Mouse (Mus musculus): ENCODE results near the gene Cspg5. TPM values are rescaled to one million over a fixed set of nuclear protein-coding genes. Genes with fewer than 3 reads are reported as not detected.

The Cspg5 gene
- polyA plus RNA-seq, 1 experiment from 2014 or later: 14.2 TPM

GRCm38 (mm10) chr9:110229112-110229511 lies 14.5 kb upstream of the Cspg5 start:
- no peaks in the 10 kb centered on the region for H3K27me3 ChIP-seq (ENCODE audit: control insufficient read depth, insufficient read depth, low read length)
- H3K27ac ChIP-seq (ENCODE audit: low read depth, low read length): no peak overlapping the region
- no peaks in the 10 kb centered on the region for H3K9me3 ChIP-seq (ENCODE audit: control insufficient read depth, low read length)
- peaks cover 16% of the 10 kb centered on the region for H3K36me3 ChIP-seq (ENCODE audit: control insufficient read depth, insufficient read depth, low read length)
- no peak for ATAC-seq (ENCODE audit: low FRiP score)
- no peak for DNase-seq (ENCODE audit: low spot score, missing footprints)
- H3K4me2 ChIP-seq: no peak overlapping the region
- 96% methylated on average over 1 of the region's 1 CpGs for WGBS
- no peak overlapping the region for H3K4me3 ChIP-seq (ENCODE audit: low read depth, low read length)
- no peaks in the 10 kb centered on the region for H3K4me1 ChIP-seq (ENCODE audit: control insufficient read depth, insufficient read depth, low read length)
- no peak overlapping the region for H3K9ac ChIP-seq (ENCODE audit: low read length)

GRCm38 (mm10) chr9:110229566-110230248 lies 13.9 kb upstream of the Cspg5 start:
- H3K9me3 ChIP-seq (ENCODE audit: control insufficient read depth, low read length): no peaks in the 10 kb centered on the region
- H3K9ac ChIP-seq (ENCODE audit: low read length): no peak overlapping the region
- 85% methylated on average over 10 of the region's 10 CpGs for WGBS

GRCm38 (mm10) chr9:110230395-110231071 lies 13.1 kb upstream of the Cspg5 start:
- peaks cover 28% of the 10 kb centered on the region for H3K36me3 ChIP-seq (ENCODE audit: control insufficient read depth, insufficient read depth, low read length)
- no peaks in the 10 kb centered on the region for H3K9me3 ChIP-seq (ENCODE audit: control insufficient read depth, low read length)
- no peaks in the 10 kb centered on the region for H3K4me1 ChIP-seq (ENCODE audit: control insufficient read depth, insufficient read depth, low read length)
- H3K27me3 ChIP-seq (ENCODE audit: control insufficient read depth, insufficient read depth, low read length): no peaks in the 10 kb centered on the region
- H3K9ac ChIP-seq (ENCODE audit: low read length): no peak overlapping the region
- no peak overlapping the region for H3K27ac ChIP-seq (ENCODE audit: low read depth, low read length)
- H3K4me3 ChIP-seq (ENCODE audit: low read depth, low read length): no peak overlapping the region
- H3K4me2 ChIP-seq: no peak overlapping the region
- no peak for DNase-seq (ENCODE audit: low spot score, missing footprints)
- 92% methylated on average over 16 of the region's 16 CpGs for WGBS
- ATAC-seq (ENCODE audit: low FRiP score): no peak

More at GRCm38 (mm10) chr9:110229566-110230248, 13.9 kb upstream of the Cspg5 start:
- H3K27me3 ChIP-seq (ENCODE audit: control insufficient read depth, insufficient read depth, low read length): no peaks in the 10 kb centered on the region
- peaks cover 20% of the 10 kb centered on the region for H3K36me3 ChIP-seq (ENCODE audit: control insufficient read depth, insufficient read depth, low read length)
- DNase-seq (ENCODE audit: low spot score, missing footprints) (no peak), ATAC-seq (ENCODE audit: low FRiP score) (no peak)
- no peaks in the 10 kb centered on the region for H3K4me1 ChIP-seq (ENCODE audit: control insufficient read depth, insufficient read depth, low read length)
- H3K4me3 ChIP-seq (ENCODE audit: low read depth, low read length): no peak overlapping the region
- H3K4me2 ChIP-seq: no peak overlapping the region
- H3K27ac ChIP-seq (ENCODE audit: low read depth, low read length): no peak overlapping the region

GRCm38 (mm10) chr9:110234962-110235361 lies 8.6 kb upstream of the Cspg5 start:
- WGBS: 96% methylated on average over 6 of the region's 6 CpGs
- no peaks in the 10 kb centered on the region for H3K27me3 ChIP-seq (ENCODE audit: control insufficient read depth, insufficient read depth, low read length)
- no peak for DNase-seq (ENCODE audit: low spot score, missing footprints)
- no peak overlapping the region for H3K9ac ChIP-seq (ENCODE audit: low read length)
- H3K4me3 ChIP-seq (ENCODE audit: low read depth, low read length): no peak overlapping the region
- H3K36me3 ChIP-seq (ENCODE audit: control insufficient read depth, insufficient read depth, low read length): peaks cover 32% of the 10 kb centered on the region
- no peak overlapping the region for H3K4me2 ChIP-seq
- ATAC-seq (ENCODE audit: low FRiP score): no peak
- no peaks in the 10 kb centered on the region for H3K9me3 ChIP-seq (ENCODE audit: control insufficient read depth, low read length)
- no peaks in the 10 kb centered on the region for H3K4me1 ChIP-seq (ENCODE audit: control insufficient read depth, insufficient read depth, low read length)
- H3K27ac ChIP-seq (ENCODE audit: low read depth, low read length): no peak overlapping the region

GRCm38 (mm10) chr9:110244567-110244888 lies 945 bp downstream of the Cspg5 start:
- Histone ChIP-seq H3K27ac (ENCODE audit: low read depth, low read length) (no peak overlapping the region), H3K4me1 (ENCODE audit: control insufficient read depth, insufficient read depth, low read length) (peaks cover 21% of the 10 kb centered on the region), H3K4me3 (ENCODE audit: low read depth, low read length) (peak overlapping the region; percentile 65), H3K27me3 (ENCODE audit: control insufficient read depth, insufficient read depth, low read length) (peaks cover 3% of the 10 kb centered on the region; the same call in 1 of the 2 replicates), H3K36me3 (ENCODE audit: control insufficient read depth, insufficient read depth, low read length) (0 out of 2 replicates have a peak, but pooled peaks cover 2% of the 10 kb centered on the region), H3K4me2 (peak overlapping the region; percentile 100), H3K9ac (ENCODE audit: low read length) (peak overlapping the region; percentile 71; the same call in 1 of the 2 replicates), H3K9me3 (ENCODE audit: control insufficient read depth, low read length) (no peaks in the 10 kb centered on the region)
- DNase-seq (ENCODE audit: low spot score, missing footprints) (peak; percentile 91), ATAC-seq (ENCODE audit: low FRiP score) (0 out of 2 replicates have a peak, but pooled peaks have one; percentile 1)
- 31% methylated on average over 7 of the region's 7 CpGs for WGBS

- ATAC-seq (ENCODE audit: low FRiP score) (peak; percentile 41), DNase-seq (ENCODE audit: low spot score, missing footprints) (peak; percentile 93)
- Histone ChIP-seq H3K36me3 (ENCODE audit: control insufficient read depth, insufficient read depth, low read length) (0 out of 2 replicates have a peak, but pooled peaks cover 2% of the 10 kb centered on the region), H3K4me1 (ENCODE audit: control insufficient read depth, insufficient read depth, low read length) (peaks cover 26% of the 10 kb centered on the region), H3K27me3 (ENCODE audit: control insufficient read depth, insufficient read depth, low read length) (peaks cover 3% of the 10 kb centered on the region; the same call in 1 of the 2 replicates), H3K4me2 (peak overlapping the region; percentile 100), H3K27ac (ENCODE audit: low read depth, low read length) (peak overlapping the region; percentile 48; the same call in 1 of the 2 replicates), H3K9me3 (ENCODE audit: control insufficient read depth, low read length) (no peaks in the 10 kb centered on the region), H3K9ac (ENCODE audit: low read length) (peak overlapping the region; percentile 71), H3K4me3 (ENCODE audit: low read depth, low read length) (peak overlapping the region; percentile 65)
- WGBS: 1% methylated on average over 90 of the region's 93 CpGs
These were observed 1.5 kb downstream of the Cspg5 start for GRCm38 (mm10) chr9:110244889-110245589.

GRCm38 (mm10) chr9:110245590-110246320 lies 2.2 kb downstream of the Cspg5 start:
- H3K36me3 ChIP-seq (ENCODE audit: control insufficient read depth, insufficient read depth, low read length): 0 out of 2 replicates have a peak, but pooled peaks cover 2% of the 10 kb centered on the region
- ATAC-seq (ENCODE audit: low FRiP score): peak; percentile 71
- H3K27me3 ChIP-seq (ENCODE audit: control insufficient read depth, insufficient read depth, low read length): peaks cover 3% of the 10 kb centered on the region; the same call in 1 of the 2 replicates
- H3K27ac ChIP-seq (ENCODE audit: low read depth, low read length): peak overlapping the region; percentile 48; the same call in 1 of the 2 replicates
- no peaks in the 10 kb centered on the region for H3K9me3 ChIP-seq (ENCODE audit: control insufficient read depth, low read length)
- 2% methylated on average over 36 of the region's 40 CpGs for WGBS
- peak overlapping the region; percentile 100 for H3K4me2 ChIP-seq
- DNase-seq (ENCODE audit: low spot score, missing footprints): peak; percentile 95
- H3K4me1 ChIP-seq (ENCODE audit: control insufficient read depth, insufficient read depth, low read length): peaks cover 33% of the 10 kb centered on the region
- peak overlapping the region; percentile 65 for H3K4me3 ChIP-seq (ENCODE audit: low read depth, low read length)
- H3K9ac ChIP-seq (ENCODE audit: low read length): peak overlapping the region; percentile 71

- Histone ChIP-seq H3K36me3 (ENCODE audit: control insufficient read depth, insufficient read depth, low read length) (0 out of 2 replicates have a peak, but pooled peaks cover 2% of the 10 kb centered on the region), H3K27me3 (ENCODE audit: control insufficient read depth, insufficient read depth, low read length) (peaks cover 3% of the 10 kb centered on the region; the same call in 1 of the 2 replicates), H3K9me3 (ENCODE audit: control insufficient read depth, low read length) (no peaks in the 10 kb centered on the region), H3K27ac (ENCODE audit: low read depth, low read length) (no peak overlapping the region), H3K4me3 (ENCODE audit: low read depth, low read length) (no peak overlapping the region; the same call in 1 of the 2 replicates), H3K4me1 (ENCODE audit: control insufficient read depth, insufficient read depth, low read length) (peaks cover 39% of the 10 kb centered on the region), H3K4me2 (peak overlapping the region; percentile 100), H3K9ac (ENCODE audit: low read length) (peak overlapping the region; percentile 31; the same call in 1 of the 2 replicates)
- no peak for DNase-seq (ENCODE audit: low spot score, missing footprints)
- WGBS: 53% methylated on average over 13 of the region's 13 CpGs
- ATAC-seq (ENCODE audit: low FRiP score): no peak
These were observed 2.7 kb downstream of the Cspg5 start for GRCm38 (mm10) chr9:110246321-110246640.

Measured in midbrain, embryonic 11.5 days (tissue).